Mouse (Mus musculus) heart, embryonic 13.5 days (tissue): ENCODE results near the gene Arhgap31. TPM values are rescaled to one million over a fixed set of nuclear protein-coding genes. Genes with fewer than 3 reads are reported as not detected.
"Not testable (repeated sequence)": the region's sequence is repeated elsewhere in the genome, so short reads cannot be mapped to it uniquely, and the experiment has no call there.

Experiments used
- ATAC-seq: fragments of 200-750 bp; cut with Nextera tagmentation; 2 replicates; pipeline ENCODE4 v1.8.0; 2017; ENCODE audit warnings: moderate TSS enrichment; ENCODE audit not compliant: insufficient number of reproducible peaks, low FRiP score, low TSS enrichment; ENCODE audit errors: extremely low read depth
- H3K27ac ChIP-seq: fragments of 300-500 bp; sonication (generic); replicated peaks from 2 replicates; pipeline ENCODE4 v1.5.1; 2015; ENCODE audit warnings: moderate library complexity, mild to moderate bottlenecking, inconsistent platforms
- H3K27me3 ChIP-seq: fragments of 300-500 bp; sonication (generic); replicated peaks from 2 replicates; pipeline ENCODE4 v1.6.1; 2015; ENCODE audit warnings: mild to moderate bottlenecking, inconsistent platforms
- H3K36me3 ChIP-seq: fragments of 300-500 bp; sonication (generic); 2 replicates; pipeline ENCODE4 v1.6.1; 2015; ENCODE audit warnings: mild to moderate bottlenecking, inconsistent platforms
- H3K4me1 ChIP-seq: fragments of 300-500 bp; sonication (generic); 2 replicates; pipeline ENCODE4 v1.6.1; 2015; ENCODE audit warnings: inconsistent platforms
- H3K4me2 ChIP-seq: fragments of 300-500 bp; sonication (generic); 2 replicates; pipeline ENCODE4 v1.6.1; 2015; ENCODE audit warnings: inconsistent platforms, mild to moderate bottlenecking, moderate library complexity
- H3K4me3 ChIP-seq: fragments of 300-500 bp; sonication (generic); 2 replicates; pipeline ENCODE4 v1.5.1; 2015; ENCODE audit warnings: moderate library complexity, mild to moderate bottlenecking, inconsistent platforms
- H3K9ac ChIP-seq: fragments of 300-500 bp; sonication (generic); 2 replicates; pipeline ENCODE4 v1.6.1; 2015; ENCODE audit warnings: inconsistent platforms, mild to moderate bottlenecking, moderate library complexity
- H3K9me3 ChIP-seq: fragments of 300-500 bp; sonication (generic); 2 replicates; pipeline ENCODE4 v1.6.1; 2016; ENCODE audit warnings: inconsistent platforms
- WGBS: fragments of 180-500 bp; shearing (Covaris S2); methylation state at CpG from one replicate; pipeline ENCODE4 v1.1.7; 2015; ENCODE audit warnings: mixed read lengths; 5-methylcytosine and 5-hydroxymethylcytosine counted together
- polyA plus RNA-seq: library from polyadenylated mRNA; unstranded; fragments of >200 nt; fragmentation: Nextera tagmentation; extraction: Ambion mirVana; gene quantifications from 2 replicates; pipeline ENCODE4 v1.2.1, GENCODE M21; 2015

Arhgap31 gene
- polyA plus RNA-seq, 1 experiment from 2014 or later: 27.9 TPM

DNA sequence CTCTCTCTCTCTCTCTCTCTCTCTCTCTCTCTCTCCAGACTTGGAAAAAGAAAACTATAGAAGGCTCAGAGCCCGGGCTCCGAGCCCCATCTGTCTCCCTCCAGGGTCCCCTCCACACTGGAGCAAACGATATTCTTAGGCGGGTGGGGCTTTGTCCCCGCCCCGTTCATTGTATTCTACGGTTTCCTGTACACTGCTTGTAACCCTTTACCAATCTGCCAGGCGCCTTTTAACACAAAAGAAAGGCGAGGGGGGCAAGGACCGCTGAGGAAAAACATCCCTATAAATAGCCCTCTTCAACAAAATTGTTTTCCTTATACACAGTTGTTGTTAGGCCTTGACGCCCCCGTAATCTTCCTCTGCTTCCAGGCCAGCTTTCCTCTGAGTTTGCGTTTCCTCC is 11.9 kb upstream of the Arhgap31 start:
- no peak for ATAC-seq
- H3K9ac ChIP-seq: no peak overlapping the region
- no peaks in the 10 kb centered on the region for H3K36me3 ChIP-seq
- H3K4me2 ChIP-seq: peak overlapping the region; percentile 21; the same call in 1 of the 2 replicates
- H3K4me1 ChIP-seq: peaks cover 9% of the 10 kb centered on the region
- H3K4me3 ChIP-seq: no peak overlapping the region
- H3K9me3 ChIP-seq: no peaks in the 10 kb centered on the region
- 53% methylated on average over 13 of the region's 13 CpGs for WGBS
- H3K27ac ChIP-seq: peak overlapping the region; percentile 41; the same call in 1 of the 2 replicates
- H3K27me3 ChIP-seq: no peaks in the 10 kb centered on the region

DNA sequence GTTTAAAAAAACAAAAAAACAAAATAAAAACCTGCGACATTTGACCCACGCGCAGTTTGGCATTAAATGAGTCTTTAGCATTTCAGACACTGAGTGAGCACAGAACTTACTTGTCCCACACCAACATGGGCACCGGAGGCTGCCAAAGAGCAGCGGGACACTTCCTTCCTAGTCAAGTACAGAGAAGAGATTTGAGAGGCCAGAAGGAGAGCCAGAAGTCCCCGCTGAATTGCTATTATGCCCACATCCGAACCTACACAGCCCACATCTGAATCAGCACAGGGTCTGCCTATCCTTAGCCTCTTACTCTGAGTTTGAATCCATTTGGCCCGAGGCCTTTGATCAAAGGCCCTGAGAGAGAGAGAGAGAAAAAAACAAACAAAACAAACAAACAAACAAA is 11.2 kb upstream of the Arhgap31 start:
- H3K4me1 ChIP-seq: peaks cover 4% of the 10 kb centered on the region; the same call in 1 of the 2 replicates
- no peaks in the 10 kb centered on the region for H3K36me3 ChIP-seq
- no peaks in the 10 kb centered on the region for H3K27me3 ChIP-seq
- ATAC-seq: no peak
- H3K4me3 ChIP-seq: no peak overlapping the region
- H3K9me3 ChIP-seq: no peaks in the 10 kb centered on the region
- peak overlapping the region; percentile 21 for H3K4me2 ChIP-seq
- 0 out of 2 replicates have a peak overlapping the region, but pooled peaks have one; percentile 19 for H3K9ac ChIP-seq
- WGBS: 67% methylated on average over 8 of the region's 8 CpGs
- H3K27ac ChIP-seq: peak overlapping the region; percentile 41

DNA sequence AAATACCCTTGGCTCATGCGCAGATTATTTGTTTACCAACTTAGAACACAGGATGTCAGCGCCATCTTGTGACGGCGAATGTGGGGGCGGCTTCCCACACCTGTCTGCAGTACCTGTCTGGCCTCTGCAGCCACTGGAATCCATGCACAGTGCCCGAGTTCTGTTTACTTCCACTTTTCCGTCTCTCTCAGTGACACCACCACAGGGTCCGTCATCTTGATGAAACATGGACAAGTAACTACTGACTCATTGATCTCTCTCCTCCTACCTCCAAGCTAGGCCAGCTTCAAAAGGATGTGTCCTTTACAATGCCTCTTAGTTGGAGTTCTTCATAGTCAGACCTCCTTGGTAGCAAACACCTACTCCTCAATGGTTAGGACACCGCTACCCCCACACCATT is 8.3 kb upstream of the Arhgap31 start:
- Histone ChIP-seq H3K36me3 (no peaks in the 10 kb centered on the region), H3K4me1 (no peaks in the 10 kb centered on the region), H3K9ac (no peak overlapping the region), H3K9me3 (no peaks in the 10 kb centered on the region), H3K4me2 (no peak overlapping the region), H3K27ac (no peak overlapping the region), H3K27me3 (no peaks in the 10 kb centered on the region), H3K4me3 (no peak overlapping the region)
- WGBS: 89% methylated on average over 9 of the region's 9 CpGs
- no peak for ATAC-seq

DNA sequence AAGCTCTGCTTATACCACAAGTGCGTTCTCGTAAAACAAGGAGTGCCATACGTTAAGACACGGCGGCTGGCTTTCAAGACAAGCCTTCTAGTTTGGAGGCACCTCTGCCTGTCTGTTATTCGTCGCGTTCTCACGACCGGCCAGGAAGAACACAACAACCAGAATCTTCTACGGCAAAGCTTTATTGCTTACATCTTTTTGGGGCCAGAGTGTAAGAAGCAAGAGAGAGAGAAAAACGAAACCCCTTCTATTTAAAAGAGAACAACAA is 1.1 kb upstream of the Arhgap31 start:
- H3K9me3 ChIP-seq, H3K27me3 ChIP-seq, ATAC-seq: not testable (repeated sequence)
- H3K4me2 ChIP-seq: peak overlapping the region; percentile 71
- H3K4me3 ChIP-seq: peak overlapping the region; percentile 87
- WGBS: 39% methylated on average over 11 of the region's 12 CpGs
- H3K9ac ChIP-seq: peak overlapping the region; percentile 98
- H3K27ac ChIP-seq: peak overlapping the region; percentile 100
- peaks cover 30% of the 10 kb centered on the region for H3K4me1 ChIP-seq
- H3K36me3 ChIP-seq: peaks cover 14% of the 10 kb centered on the region

DNA sequence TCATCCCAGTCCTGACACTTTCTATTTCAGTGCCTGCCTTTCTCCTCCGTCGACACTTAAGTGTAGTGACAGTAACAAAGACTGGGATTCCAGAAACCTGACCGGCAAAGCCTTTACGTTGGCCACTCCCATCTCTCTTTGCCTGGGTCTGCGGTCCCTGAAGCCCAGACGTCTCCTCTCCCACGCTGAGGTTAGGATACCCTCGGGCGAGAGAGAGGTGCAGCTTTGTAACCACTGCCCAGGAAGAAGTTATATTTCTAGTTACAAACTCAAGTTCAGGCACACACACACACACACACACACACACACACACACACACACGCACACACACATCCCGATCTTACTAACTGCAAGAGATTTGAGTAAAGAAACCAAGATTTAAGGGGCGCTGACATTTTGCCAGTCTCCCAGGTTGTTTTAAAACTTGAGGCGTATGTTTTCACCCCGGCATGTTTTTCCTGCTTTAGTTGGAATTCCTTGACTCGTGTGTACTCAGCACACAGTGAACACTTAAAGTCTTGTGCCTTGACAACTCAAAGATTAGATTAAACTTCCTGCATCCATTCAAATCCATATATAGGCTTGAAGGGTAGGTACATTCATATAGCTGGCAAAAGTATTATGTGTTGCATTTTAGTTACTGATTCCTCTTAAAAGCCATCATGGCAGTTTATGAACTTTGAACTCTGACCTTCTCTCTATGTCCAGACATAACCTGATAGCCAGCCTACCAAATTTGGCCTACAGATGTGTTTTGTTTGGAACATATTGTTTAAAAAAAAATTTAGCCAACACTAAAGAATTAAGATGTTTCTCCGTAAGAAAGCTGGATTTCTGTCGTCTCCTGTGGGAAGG is 557 bp upstream of the Arhgap31 start:
- H3K9ac ChIP-seq: peak overlapping the region; percentile 98
- 13% methylated on average over 17 of the region's 17 CpGs for WGBS
- peak; percentile 57; the same call in 1 of the 2 replicates for ATAC-seq
- peak overlapping the region; percentile 71 for H3K4me2 ChIP-seq
- H3K4me1 ChIP-seq: peaks cover 35% of the 10 kb centered on the region
- H3K9me3 ChIP-seq: no peaks in the 10 kb centered on the region
- H3K27me3 ChIP-seq: no peaks in the 10 kb centered on the region
- H3K27ac ChIP-seq: peak overlapping the region; percentile 100
- peak overlapping the region; percentile 87 for H3K4me3 ChIP-seq
- H3K36me3 ChIP-seq: peaks cover 17% of the 10 kb centered on the region

DNA sequence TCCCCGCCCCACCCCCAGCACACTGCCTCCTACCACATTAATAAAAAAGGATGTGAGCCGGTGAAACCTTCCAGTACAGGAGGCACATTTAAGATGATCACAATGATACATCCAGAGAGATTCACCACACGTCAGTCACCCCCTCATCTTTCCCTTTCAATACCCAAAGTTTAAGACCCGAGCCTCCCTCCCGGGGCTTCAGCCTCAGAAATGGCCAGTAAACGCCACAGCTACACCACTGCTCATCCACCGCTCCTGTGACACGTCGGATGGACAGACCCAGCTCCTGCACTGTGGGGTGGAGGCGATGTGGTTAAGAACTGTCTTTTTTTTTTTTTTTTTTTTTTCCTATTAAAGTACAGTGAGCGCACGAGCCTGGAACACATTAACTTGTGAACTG is 969 bp downstream of the Arhgap31 start:
- WGBS: 4% methylated on average over 12 of the region's 12 CpGs
- peaks cover 50% of the 10 kb centered on the region for H3K4me1 ChIP-seq
- no peaks in the 10 kb centered on the region for H3K27me3 ChIP-seq

DNA sequence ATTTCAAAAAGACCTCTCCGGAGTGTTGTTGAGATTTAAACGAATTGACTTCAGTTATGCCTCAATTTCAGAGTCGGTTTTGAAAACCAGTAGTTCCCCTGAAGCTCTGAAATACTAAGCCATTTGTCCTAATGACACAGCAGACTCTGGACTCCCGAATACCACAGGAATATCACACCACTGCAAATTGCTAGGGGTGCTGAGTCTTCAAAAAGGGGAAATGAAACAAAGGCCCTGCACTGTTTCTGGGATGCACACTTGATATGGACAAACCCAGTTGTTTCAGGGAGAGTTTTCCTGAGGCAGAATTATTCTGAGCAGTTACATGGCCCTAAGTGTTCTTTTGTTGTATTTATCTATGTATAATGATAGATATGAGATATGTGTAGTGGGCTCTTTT is 1.8 kb downstream of the Arhgap31 start:
- 32% methylated on average over 4 of the region's 4 CpGs for WGBS
- Histone ChIP-seq H3K27me3 (no peaks in the 10 kb centered on the region), H3K4me1 (peaks cover 59% of the 10 kb centered on the region), H3K4me3 (peak overlapping the region; percentile 87), H3K9ac (peak overlapping the region; percentile 98), H3K36me3 (peaks cover 29% of the 10 kb centered on the region), H3K27ac (peak overlapping the region; percentile 100), H3K9me3 (no peaks in the 10 kb centered on the region), H3K4me2 (peak overlapping the region; percentile 71)
- ATAC-seq: no peak

More for the DNA sequence above, 969 bp downstream of the Arhgap31 start:
- Histone ChIP-seq H3K9ac (peak overlapping the region; percentile 98), H3K4me2 (peak overlapping the region; percentile 71), H3K27ac (peak overlapping the region; percentile 100), H3K4me3 (peak overlapping the region; percentile 87), H3K36me3 (peaks cover 23% of the 10 kb centered on the region), H3K9me3 (no peaks in the 10 kb centered on the region)
- no peak for ATAC-seq

DNA sequence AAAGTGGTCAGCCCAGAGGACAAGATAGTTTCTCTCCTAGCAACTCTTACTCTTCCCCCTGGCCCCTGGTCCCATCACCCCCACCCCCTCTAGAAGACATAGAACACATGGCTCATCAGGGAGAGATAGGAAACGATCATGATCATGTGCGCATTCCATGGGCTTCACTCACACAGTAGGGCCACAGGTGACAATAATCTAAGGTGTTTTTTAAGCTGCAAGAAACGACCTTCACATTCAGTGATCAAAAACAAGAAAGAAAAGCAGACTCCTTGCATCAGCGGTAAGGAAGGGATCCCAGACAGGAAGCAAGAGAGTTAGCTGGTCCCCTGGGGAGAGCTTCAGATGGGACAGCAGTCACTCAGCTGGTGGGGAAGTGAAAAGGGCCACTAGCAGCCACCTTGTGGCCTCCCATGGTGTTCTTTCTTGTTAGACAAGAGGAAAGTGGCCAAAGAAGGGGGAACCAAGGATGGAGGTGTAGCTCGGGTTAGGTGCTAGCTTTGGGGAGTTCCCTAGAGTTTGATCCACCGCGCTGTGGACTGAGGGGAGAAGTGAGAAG is 4.0 kb downstream of the Arhgap31 start:
- WGBS: 45% methylated on average over 7 of the region's 7 CpGs
- Histone ChIP-seq H3K27me3 (no peaks in the 10 kb centered on the region), H3K36me3 (peaks cover 38% of the 10 kb centered on the region), H3K4me1 (peaks cover 76% of the 10 kb centered on the region), H3K9ac (peak overlapping the region; percentile 98), H3K4me2 (peak overlapping the region; percentile 71), H3K9me3 (no peaks in the 10 kb centered on the region), H3K27ac (peak overlapping the region; percentile 73; the same call in 1 of the 2 replicates), H3K4me3 (peak overlapping the region; percentile 87)
- no peak for ATAC-seq

DNA sequence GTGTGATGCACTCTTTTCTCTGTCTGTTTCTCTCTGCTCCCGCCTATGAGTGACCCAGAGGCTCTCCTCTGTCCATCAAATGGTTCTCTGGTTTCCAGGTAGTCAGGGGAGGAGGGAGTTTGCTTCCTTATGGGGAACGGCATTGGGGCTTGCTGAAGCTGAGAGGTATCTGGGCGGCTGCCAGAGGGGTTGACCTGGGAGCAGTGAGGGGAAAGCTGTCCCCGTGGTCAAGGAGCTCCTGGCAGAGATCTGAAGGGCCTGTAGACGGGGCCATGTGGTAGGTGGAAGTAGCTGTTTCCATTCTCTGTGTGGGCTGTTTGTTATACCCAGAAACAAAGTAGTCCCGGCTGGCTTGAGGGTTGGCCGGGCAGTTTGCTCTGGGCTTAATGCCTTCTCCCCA is 6.3 kb downstream of the Arhgap31 start:
- H3K27ac ChIP-seq: peak overlapping the region; percentile 73
- ATAC-seq: no peak
- no peaks in the 10 kb centered on the region for H3K27me3 ChIP-seq
- 0 out of 2 replicates have a peak overlapping the region, but pooled peaks have one; percentile 2 for H3K4me3 ChIP-seq
- peak overlapping the region; percentile 48 for H3K4me2 ChIP-seq
- no peaks in the 10 kb centered on the region for H3K9me3 ChIP-seq
- WGBS: 29% methylated on average over 7 of the region's 7 CpGs
- H3K4me1 ChIP-seq: peaks cover 91% of the 10 kb centered on the region
- H3K36me3 ChIP-seq: peaks cover 38% of the 10 kb centered on the region
- peak overlapping the region; percentile 34 for H3K9ac ChIP-seq

DNA sequence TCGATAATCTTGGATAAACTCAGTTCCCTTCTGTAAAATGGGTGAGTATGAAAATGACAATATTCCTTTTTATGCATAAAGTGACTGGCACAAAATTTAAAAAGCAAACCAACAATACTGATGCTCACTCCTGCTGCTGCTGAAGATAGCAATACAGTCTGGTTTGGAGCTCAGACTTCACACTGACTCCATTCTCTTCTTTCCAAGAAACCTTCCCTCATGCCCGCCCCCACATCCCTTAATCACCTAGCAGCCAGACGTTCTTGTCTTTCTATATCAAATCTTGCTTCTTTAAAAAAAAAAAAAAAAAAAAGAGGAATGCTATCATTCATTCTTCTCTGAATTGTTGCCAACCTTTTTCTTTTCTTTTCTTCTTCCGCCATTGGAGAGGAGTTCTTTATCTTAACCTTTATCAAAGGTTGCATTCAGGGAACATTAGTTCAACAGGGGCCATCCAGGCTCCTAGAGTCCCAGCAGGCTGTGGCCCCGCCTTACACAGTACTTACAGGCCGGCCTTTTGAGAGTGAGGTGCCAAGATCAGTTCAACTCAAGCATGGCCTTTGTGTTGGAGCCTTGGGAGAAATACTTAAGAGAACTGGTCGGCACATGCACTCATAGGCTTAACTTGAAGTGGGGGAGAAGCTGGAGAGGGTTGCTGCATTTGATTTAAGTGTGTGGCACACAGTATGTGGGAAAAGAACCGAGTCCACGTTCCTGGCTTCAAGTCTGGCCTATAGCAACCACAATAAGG is 7.4 kb downstream of the Arhgap31 start:
- ATAC-seq: no peak
- Histone ChIP-seq H3K4me3 (no peak overlapping the region), H3K27me3 (no peaks in the 10 kb centered on the region), H3K9me3 (no peaks in the 10 kb centered on the region), H3K9ac (peak overlapping the region; percentile 34), H3K4me1 (peaks cover 96% of the 10 kb centered on the region), H3K36me3 (peaks cover 38% of the 10 kb centered on the region), H3K4me2 (0 out of 2 replicates have a peak overlapping the region, but pooled peaks have one; percentile 48), H3K27ac (peak overlapping the region; percentile 73)
- 48% methylated on average over 9 of the region's 9 CpGs for WGBS

DNA sequence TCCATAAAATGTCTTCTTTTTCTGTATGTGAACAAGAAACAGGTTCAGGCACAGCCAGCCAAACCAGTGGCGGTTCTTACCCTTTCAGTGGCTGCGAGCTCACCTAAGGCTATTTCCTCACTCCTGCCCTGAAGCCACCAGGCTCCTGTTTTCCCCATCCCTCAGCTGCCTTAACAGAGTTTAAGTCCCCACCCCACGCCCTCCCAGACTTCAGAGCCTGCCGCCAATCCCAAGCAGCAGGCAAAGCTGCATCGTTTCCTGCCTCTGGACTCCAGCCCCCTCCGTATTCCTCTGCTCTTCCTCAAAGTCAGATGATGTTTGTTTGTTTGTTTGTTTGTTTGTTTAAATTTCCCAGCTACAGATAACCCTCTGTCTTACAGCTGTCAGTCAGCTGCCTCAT is 9.6 kb downstream of the Arhgap31 start:
- H3K9me3 ChIP-seq: no peaks in the 10 kb centered on the region
- peaks cover 96% of the 10 kb centered on the region for H3K4me1 ChIP-seq
- WGBS: 28% methylated on average over 6 of the region's 6 CpGs
- no peaks in the 10 kb centered on the region for H3K27me3 ChIP-seq
- peak overlapping the region; percentile 16; the same call in 1 of the 2 replicates for H3K4me2 ChIP-seq
- no peak overlapping the region for H3K4me3 ChIP-seq
- peak overlapping the region; percentile 84; the same call in 1 of the 2 replicates for H3K27ac ChIP-seq
- peak overlapping the region; percentile 45; the same call in 1 of the 2 replicates for H3K9ac ChIP-seq
- H3K36me3 ChIP-seq: peaks cover 29% of the 10 kb centered on the region
- ATAC-seq: no peak
